Mouse (Mus musculus) midbrain, postnatal 0 days (tissue): ENCODE data around the gene Pacrg. TPM values are rescaled to one million over a fixed set of nuclear protein-coding genes. Genes with fewer than 3 reads are reported as not detected.

Experiments
- ATAC-seq: fragments of 200-750 bp; cut with Nextera tagmentation; 2 replicates; pipeline ENCODE4 v1.8.0; 2017; ENCODE audit warnings: moderate number of reproducible peaks, mild to moderate bottlenecking, moderate TSS enrichment, moderate library complexity; ENCODE audit not compliant: low FRiP score
- DNase-seq: peaks from one replicate; pipeline ENCODE4 v3.0.0-alpha.2; 2015; ENCODE audit warnings: low spot score
- H3K27ac ChIP-seq: fragments of 300-500 bp; sonication (generic); 2 replicates; pipeline ENCODE4 v1.5.1; 2014; ENCODE audit warnings: low read depth, mild to moderate bottlenecking, low read length, mixed read lengths
- H3K27me3 ChIP-seq: fragments of 300-500 bp; sonication (generic); 2 replicates; pipeline ENCODE4 v1.6.1; 2014; ENCODE audit warnings: low read length, control low read depth, mixed read lengths; ENCODE audit not compliant: insufficient read depth
- H3K36me3 ChIP-seq: fragments of 300-500 bp; sonication (generic); 2 replicates; pipeline ENCODE4 v1.6.1; 2014; ENCODE audit warnings: low read length, control low read depth, mixed read lengths; ENCODE audit not compliant: insufficient read depth
- H3K4me1 ChIP-seq: fragments of 300-500 bp; sonication (generic); 2 replicates; pipeline ENCODE4 v1.6.1; 2014; ENCODE audit warnings: mild to moderate bottlenecking, control low read depth, antibody characterized with exemption, low read length, mixed read lengths; ENCODE audit not compliant: insufficient read depth
- H3K4me2 ChIP-seq: fragments of 300-500 bp; sonication (generic); 2 replicates; pipeline ENCODE4 v1.6.1; 2014; ENCODE audit warnings: low read depth, mild to moderate bottlenecking, low read length, mixed read lengths; ENCODE audit not compliant: poor library complexity, severe bottlenecking
- H3K4me3 ChIP-seq: fragments of 300-500 bp; sonication (generic); 2 replicates; pipeline ENCODE4 v1.5.1; 2014; ENCODE audit warnings: low read depth, mild to moderate bottlenecking, low read length, moderate library complexity
- H3K9ac ChIP-seq: fragments of 300-500 bp; sonication (generic); replicated peaks from 2 replicates; pipeline ENCODE4 v1.6.1; 2014; ENCODE audit warnings: mild to moderate bottlenecking, low read length, moderate library complexity, mixed read lengths; ENCODE audit not compliant: poor library complexity, severe bottlenecking
- H3K9me3 ChIP-seq: fragments of 300-500 bp; sonication (generic); 2 replicates; pipeline ENCODE4 v1.6.1; 2016; ENCODE audit warnings: low read length, control low read depth
- CTCF ChIP-seq: IDR thresholded peaks from 2 replicates; pipeline ENCODE4 v1.5.1; 2016; ENCODE audit warnings: antibody characterized with exemption, mild to moderate bottlenecking
- WGBS: fragments of 180-500 bp; shearing (Covaris S2); extraction: QIAGEN DNeasy Blood & Tissue Kit; methylation state at CpG from one replicate; pipeline ENCODE4 v1.1.7; 2014; 5-methylcytosine and 5-hydroxymethylcytosine counted together
- polyA plus RNA-seq: library from polyadenylated mRNA; unstranded; fragments of >200 nt; fragmentation: Nextera tagmentation; extraction: Ambion mirVana; gene quantifications from 2 replicates; pipeline ENCODE4 v1.2.1, GENCODE M21; 2015
- total RNA-seq: library from RNA; depleted of rRNA; stranded (reverse); fragments of >200 nt; gene quantifications from 2 replicates; pipeline ENCODE4 v1.2.3, GENCODE M21; 2014

The Pacrg gene
- total and polyA plus RNA-seq, 2 experiments from 2014 or later = 14.6 to 23.0 TPM

GRCm38 (mm10) chr17:10564191-10564590, 275.9 kb downstream of the Pacrg start:
- Histone ChIP-seq H3K27me3 (no peaks in the 10 kb centered on the region), H3K9ac (no peak overlapping the region), H3K4me3 (no peak overlapping the region), H3K27ac (no peak overlapping the region), H3K36me3 (no peaks in the 10 kb centered on the region), H3K9me3 (no peaks in the 10 kb centered on the region), H3K4me2 (no peak overlapping the region), H3K4me1 (no peaks in the 10 kb centered on the region)
- ATAC-seq (no peak), DNase-seq (no peak)
- no peak for TF ChIP-seq CTCF
- WGBS = 93% methylated on average over 5 of the region's 5 CpGs

- TF ChIP-seq CTCF = no peak
- DNase-seq (no peak), ATAC-seq (no peak)
- Histone ChIP-seq H3K9ac (no peak overlapping the region), H3K9me3 (no peaks in the 10 kb centered on the region), H3K4me1 (no peaks in the 10 kb centered on the region), H3K27me3 (no peaks in the 10 kb centered on the region), H3K4me3 (no peak overlapping the region), H3K4me2 (no peak overlapping the region), H3K27ac (no peak overlapping the region), H3K36me3 (no peaks in the 10 kb centered on the region)
- 94% methylated on average over 7 of the region's 7 CpGs for WGBS
Measured at GRCm38 (mm10) chr17:10562871-10563270, 277.2 kb downstream of the Pacrg start.

GRCm38 (mm10) chr17:10560053-10560452, 280.1 kb downstream of the Pacrg start:
- Histone ChIP-seq H3K4me2 (no peak overlapping the region), H3K9me3 (no peaks in the 10 kb centered on the region), H3K4me1 (no peaks in the 10 kb centered on the region), H3K9ac (no peak overlapping the region), H3K4me3 (no peak overlapping the region), H3K27ac (no peak overlapping the region), H3K27me3 (no peaks in the 10 kb centered on the region), H3K36me3 (no peaks in the 10 kb centered on the region)
- TF ChIP-seq CTCF = no peak
- WGBS = 23% methylated on average over 3 of the region's 3 CpGs
- ATAC-seq (no peak), DNase-seq (no peak)

GRCm38 (mm10) chr17:10558671-10559070, 281.4 kb downstream of the Pacrg start:
- Histone ChIP-seq H3K27me3 (no peaks in the 10 kb centered on the region), H3K4me1 (no peaks in the 10 kb centered on the region), H3K27ac (no peak overlapping the region), H3K4me3 (no peak overlapping the region), H3K4me2 (no peak overlapping the region), H3K9me3 (no peaks in the 10 kb centered on the region), H3K36me3 (no peaks in the 10 kb centered on the region), H3K9ac (no peak overlapping the region)
- no peak for DNase-seq
- 84% methylated on average over 8 of the region's 8 CpGs for WGBS
- no peak for TF ChIP-seq CTCF
- no peak for ATAC-seq

GRCm38 (mm10) chr17:10552295-10553056, 287.6 kb downstream of the Pacrg start:
- H3K4me1 ChIP-seq = no peaks in the 10 kb centered on the region
- H3K4me3 ChIP-seq = no peak overlapping the region
- H3K4me2 ChIP-seq = no peak overlapping the region
- no peak for TF ChIP-seq CTCF
- no peak overlapping the region for H3K9ac ChIP-seq
- no peaks in the 10 kb centered on the region for H3K27me3 ChIP-seq
- no peak overlapping the region for H3K27ac ChIP-seq
- DNase-seq (no peak), ATAC-seq (no peak)
- WGBS = 94% methylated on average over 16 of the region's 16 CpGs
- H3K9me3 ChIP-seq = no peaks in the 10 kb centered on the region
- H3K36me3 ChIP-seq = no peaks in the 10 kb centered on the region

- no peaks in the 10 kb centered on the region for H3K27me3 ChIP-seq
- no peaks in the 10 kb centered on the region for H3K4me1 ChIP-seq
- WGBS = 64% methylated on average over 15 of the region's 15 CpGs
- TF ChIP-seq CTCF = no peak
- no peak overlapping the region for H3K4me2 ChIP-seq
- H3K36me3 ChIP-seq = no peaks in the 10 kb centered on the region
- DNase-seq = no peak
- ATAC-seq = no peak
- no peak overlapping the region for H3K4me3 ChIP-seq
- no peak overlapping the region for H3K27ac ChIP-seq
- no peak overlapping the region for H3K9ac ChIP-seq
- H3K9me3 ChIP-seq = no peaks in the 10 kb centered on the region
Measured at GRCm38 (mm10) chr17:10550781-10551520, 289.2 kb downstream of the Pacrg start.
